Mouse (Mus musculus): ENCODE data around the gene Dicer1. TPM values are rescaled to one million over a fixed set of nuclear protein-coding genes. Genes with fewer than 3 reads are reported as not detected.
A peak's percentile ranks its signal among the peaks of the same experiment; 100 is the strongest.

Gene Dicer1
- polyA plus RNA-seq, 1 experiment from 2014 or later, result 21.4 TPM

- no peaks in the 10 kb centered on the region for H3K27me3 ChIP-seq (replicated peaks; ENCODE audit: control insufficient read depth, insufficient read depth, low read length)
- H3K27ac ChIP-seq (ENCODE audit: low read depth, low read length), result no peak overlapping the region
- H3K4me1 ChIP-seq (ENCODE audit: control insufficient read depth, insufficient read depth, low read length), result peaks cover 27% of the 10 kb centered on the region
- DNase-seq (ENCODE audit: low spot score) (no peak), ATAC-seq (no peak)
- no peak overlapping the region for H3K4me3 ChIP-seq (ENCODE audit: low read depth, low read length)
- no peak overlapping the region for H3K9ac ChIP-seq (ENCODE audit: low read length)
- H3K36me3 ChIP-seq (ENCODE audit: control insufficient read depth, insufficient read depth, low read length), result no peaks in the 10 kb centered on the region
- H3K9me3 ChIP-seq (replicated peaks; ENCODE audit: control insufficient read depth, low read length), result no peaks in the 10 kb centered on the region
- 93% methylated on average over 2 of the region's 2 CpGs for WGBS
- H3K4me2 ChIP-seq (ENCODE audit: low read length), result no peak overlapping the region
Measured at GRCm38 (mm10) chr12:104748946-104749345, 2.8 kb downstream of the Dicer1 start.

- Histone ChIP-seq H3K4me1 (ENCODE audit: control insufficient read depth, insufficient read depth, low read length) (peaks cover 40% of the 10 kb centered on the region), H3K4me2 (ENCODE audit: low read length) (no peak overlapping the region), H3K4me3 (ENCODE audit: low read depth, low read length) (no peak overlapping the region), H3K9ac (ENCODE audit: low read length) (no peak overlapping the region), H3K27me3 (replicated peaks; ENCODE audit: control insufficient read depth, insufficient read depth, low read length) (no peaks in the 10 kb centered on the region), H3K36me3 (ENCODE audit: control insufficient read depth, insufficient read depth, low read length) (no peaks in the 10 kb centered on the region), H3K27ac (ENCODE audit: low read depth, low read length) (no peak overlapping the region), H3K9me3 (replicated peaks; ENCODE audit: control insufficient read depth, low read length) (no peaks in the 10 kb centered on the region)
- DNase-seq (ENCODE audit: low spot score) (no peak), ATAC-seq (no peak)
- WGBS, result 91% methylated on average over 5 of the region's 5 CpGs
Measured at GRCm38 (mm10) chr12:104747252-104747651, 4.5 kb downstream of the Dicer1 start.

- Histone ChIP-seq H3K4me2 (ENCODE audit: low read length) (no peak overlapping the region), H3K27me3 (replicated peaks; ENCODE audit: control insufficient read depth, insufficient read depth, low read length) (no peaks in the 10 kb centered on the region), H3K36me3 (ENCODE audit: control insufficient read depth, insufficient read depth, low read length) (no peaks in the 10 kb centered on the region), H3K9ac (ENCODE audit: low read length) (no peak overlapping the region), H3K27ac (ENCODE audit: low read depth, low read length) (no peak overlapping the region), H3K4me1 (ENCODE audit: control insufficient read depth, insufficient read depth, low read length) (peaks cover 46% of the 10 kb centered on the region), H3K9me3 (replicated peaks; ENCODE audit: control insufficient read depth, low read length) (no peaks in the 10 kb centered on the region), H3K4me3 (ENCODE audit: low read depth, low read length) (no peak overlapping the region)
- ATAC-seq (no peak), DNase-seq (ENCODE audit: low spot score) (no peak)
- WGBS, result 96% methylated on average over 2 of the region's 2 CpGs
Measured at GRCm38 (mm10) chr12:104746601-104747000, 5.2 kb downstream of the Dicer1 start.

GRCm38 (mm10) chr12:104743687-104744086, 8.1 kb downstream of the Dicer1 start:
- H3K4me2 ChIP-seq (ENCODE audit: low read length), result no peak overlapping the region
- H3K9ac ChIP-seq (ENCODE audit: low read length), result no peak overlapping the region
- H3K27ac ChIP-seq (ENCODE audit: low read depth, low read length), result no peak overlapping the region
- H3K9me3 ChIP-seq (replicated peaks; ENCODE audit: control insufficient read depth, low read length), result no peaks in the 10 kb centered on the region
- WGBS, result 40% methylated on average over 4 of the region's 4 CpGs
- ATAC-seq (peak; percentile 87), DNase-seq (ENCODE audit: low spot score) (peak; percentile 82)
- no peaks in the 10 kb centered on the region for H3K36me3 ChIP-seq (ENCODE audit: control insufficient read depth, insufficient read depth, low read length)
- H3K27me3 ChIP-seq (replicated peaks; ENCODE audit: control insufficient read depth, insufficient read depth, low read length), result no peaks in the 10 kb centered on the region
- no peak overlapping the region for H3K4me3 ChIP-seq (ENCODE audit: low read depth, low read length)
- peaks cover 44% of the 10 kb centered on the region for H3K4me1 ChIP-seq (ENCODE audit: control insufficient read depth, insufficient read depth, low read length)

- 79% methylated on average over 6 of the region's 6 CpGs for WGBS
- H3K27ac ChIP-seq (ENCODE audit: low read depth, low read length), result no peak overlapping the region
- no peak overlapping the region for H3K4me2 ChIP-seq (ENCODE audit: low read length)
- no peaks in the 10 kb centered on the region for H3K9me3 ChIP-seq (replicated peaks; ENCODE audit: control insufficient read depth, low read length)
- ATAC-seq (no peak), DNase-seq (ENCODE audit: low spot score) (no peak)
- no peak overlapping the region for H3K9ac ChIP-seq (ENCODE audit: low read length)
- H3K4me3 ChIP-seq (ENCODE audit: low read depth, low read length), result no peak overlapping the region
- H3K36me3 ChIP-seq (ENCODE audit: control insufficient read depth, insufficient read depth, low read length), result no peaks in the 10 kb centered on the region
- no peaks in the 10 kb centered on the region for H3K27me3 ChIP-seq (replicated peaks; ENCODE audit: control insufficient read depth, insufficient read depth, low read length)
- peaks cover 53% of the 10 kb centered on the region for H3K4me1 ChIP-seq (ENCODE audit: control insufficient read depth, insufficient read depth, low read length)
Measured at GRCm38 (mm10) chr12:104742247-104742646, 9.5 kb downstream of the Dicer1 start.

GRCm38 (mm10) chr12:104740841-104741787, 10.6 kb downstream of the Dicer1 start:
- H3K27me3 ChIP-seq (replicated peaks; ENCODE audit: control insufficient read depth, insufficient read depth, low read length), result no peaks in the 10 kb centered on the region
- H3K4me2 ChIP-seq (ENCODE audit: low read length), result no peak overlapping the region
- no peak overlapping the region for H3K27ac ChIP-seq (ENCODE audit: low read depth, low read length)
- H3K4me1 ChIP-seq (ENCODE audit: control insufficient read depth, insufficient read depth, low read length), result peaks cover 59% of the 10 kb centered on the region
- ATAC-seq (no peak), DNase-seq (ENCODE audit: low spot score) (peak; percentile 25)
- H3K4me3 ChIP-seq (ENCODE audit: low read depth, low read length), result no peak overlapping the region
- no peaks in the 10 kb centered on the region for H3K36me3 ChIP-seq (ENCODE audit: control insufficient read depth, insufficient read depth, low read length)
- WGBS, result 40% methylated on average over 12 of the region's 12 CpGs
- no peak overlapping the region for H3K9ac ChIP-seq (ENCODE audit: low read length)
- no peaks in the 10 kb centered on the region for H3K9me3 ChIP-seq (replicated peaks; ENCODE audit: control insufficient read depth, low read length)

- Histone ChIP-seq H3K4me3 (ENCODE audit: low read depth, low read length) (no peak overlapping the region), H3K36me3 (ENCODE audit: control insufficient read depth, insufficient read depth, low read length) (peaks cover 4% of the 10 kb centered on the region; the same call in 1 of the 2 replicates), H3K9ac (ENCODE audit: low read length) (no peak overlapping the region), H3K9me3 (replicated peaks; ENCODE audit: control insufficient read depth, low read length) (no peaks in the 10 kb centered on the region), H3K4me1 (ENCODE audit: control insufficient read depth, insufficient read depth, low read length) (peaks cover 60% of the 10 kb centered on the region), H3K4me2 (ENCODE audit: low read length) (no peak overlapping the region), H3K27me3 (replicated peaks; ENCODE audit: control insufficient read depth, insufficient read depth, low read length) (no peaks in the 10 kb centered on the region), H3K27ac (ENCODE audit: low read depth, low read length) (no peak overlapping the region)
- ATAC-seq (no peak), DNase-seq (ENCODE audit: low spot score) (peak; percentile 25)
- WGBS, result 29% methylated on average over 3 of the region's 3 CpGs
Measured at GRCm38 (mm10) chr12:104738931-104739330, 12.8 kb downstream of the Dicer1 start.

GRCm38 (mm10) chr12:104738446-104738845, 13.3 kb downstream of the Dicer1 start:
- WGBS, result 67% methylated on average over 9 of the region's 9 CpGs
- Histone ChIP-seq H3K27ac (ENCODE audit: low read depth, low read length) (no peak overlapping the region; the same call in 1 of the 2 replicates), H3K4me1 (ENCODE audit: control insufficient read depth, insufficient read depth, low read length) (peaks cover 57% of the 10 kb centered on the region), H3K4me2 (ENCODE audit: low read length) (no peak overlapping the region), H3K36me3 (ENCODE audit: control insufficient read depth, insufficient read depth, low read length) (peaks cover 4% of the 10 kb centered on the region; the same call in 1 of the 2 replicates), H3K4me3 (ENCODE audit: low read depth, low read length) (no peak overlapping the region), H3K9ac (ENCODE audit: low read length) (no peak overlapping the region), H3K9me3 (replicated peaks; ENCODE audit: control insufficient read depth, low read length) (no peaks in the 10 kb centered on the region), H3K27me3 (replicated peaks; ENCODE audit: control insufficient read depth, insufficient read depth, low read length) (no peaks in the 10 kb centered on the region)
- no peak for DNase-seq (ENCODE audit: low spot score)
- no peak for ATAC-seq

- ATAC-seq (no peak), DNase-seq (ENCODE audit: low spot score) (peak; percentile 29)
- Histone ChIP-seq H3K27me3 (replicated peaks; ENCODE audit: control insufficient read depth, insufficient read depth, low read length) (no peaks in the 10 kb centered on the region), H3K36me3 (ENCODE audit: control insufficient read depth, insufficient read depth, low read length) (peaks cover 4% of the 10 kb centered on the region; the same call in 1 of the 2 replicates), H3K27ac (ENCODE audit: low read depth, low read length) (no peak overlapping the region), H3K9ac (ENCODE audit: low read length) (no peak overlapping the region), H3K4me1 (ENCODE audit: control insufficient read depth, insufficient read depth, low read length) (peaks cover 56% of the 10 kb centered on the region), H3K4me3 (ENCODE audit: low read depth, low read length) (no peak overlapping the region), H3K9me3 (replicated peaks; ENCODE audit: control insufficient read depth, low read length) (no peaks in the 10 kb centered on the region), H3K4me2 (ENCODE audit: low read length) (no peak overlapping the region)
- 57% methylated on average over 10 of the region's 10 CpGs for WGBS
Measured at GRCm38 (mm10) chr12:104737666-104738065, 14.1 kb downstream of the Dicer1 start.

Data from forebrain, embryonic 14.5 days (tissue).